Mouse (Mus musculus): ENCODE results near the gene Spon1. TPM values are rescaled to one million over a fixed set of nuclear protein-coding genes. Genes with fewer than 3 reads are reported as not detected.

Gene Spon1
- polyA plus RNA-seq, 1 experiment from 2014 or later: 79.7 TPM

DNA sequence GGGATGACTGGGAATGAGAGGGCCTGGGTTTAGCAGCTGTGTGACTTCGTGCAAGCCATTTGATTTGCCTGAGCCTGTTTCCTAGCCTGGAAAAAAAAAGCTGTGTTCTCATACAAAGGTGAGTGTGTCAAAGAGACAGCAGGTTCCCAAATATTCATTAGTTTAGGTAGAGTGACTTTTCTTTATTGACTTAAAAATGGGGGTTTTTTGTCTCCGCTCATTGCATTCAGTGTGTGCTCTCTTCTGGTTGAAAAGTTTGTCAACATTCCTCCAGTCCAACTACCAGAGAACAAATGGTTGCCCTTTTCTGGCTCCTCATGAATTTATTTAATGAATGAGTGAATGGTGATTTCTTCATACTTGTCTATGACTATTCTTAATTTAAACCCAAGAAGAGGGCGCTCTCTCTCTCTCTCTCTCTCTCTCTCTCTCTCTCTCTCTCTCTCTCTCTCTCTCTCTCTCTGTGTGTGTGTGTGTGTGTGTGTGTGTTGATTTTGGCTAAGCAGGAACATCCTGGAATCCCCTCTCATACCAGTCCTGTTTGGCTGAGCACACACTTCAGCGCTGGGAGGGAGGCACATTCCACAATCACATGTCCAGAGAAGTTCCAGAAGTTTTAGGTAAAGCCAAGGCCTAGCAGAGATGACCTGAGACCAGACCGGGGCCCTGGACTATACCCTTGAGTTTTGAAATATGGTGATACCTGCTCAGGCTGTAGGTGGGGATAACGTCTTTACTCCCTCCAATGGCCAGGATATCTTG, 2.6 kb downstream of the Spon1 start:
- H3K27ac ChIP-seq (replicated peaks in 1 of 2; ENCODE audit: control insufficient read depth in 1 of 2, insufficient read depth in 1 of 2, low read depth in 2 of 2, low read length in 2 of 2): peak overlapping the region; percentile 27 to 88; a peak in 2 of 4 replicates

DNA sequence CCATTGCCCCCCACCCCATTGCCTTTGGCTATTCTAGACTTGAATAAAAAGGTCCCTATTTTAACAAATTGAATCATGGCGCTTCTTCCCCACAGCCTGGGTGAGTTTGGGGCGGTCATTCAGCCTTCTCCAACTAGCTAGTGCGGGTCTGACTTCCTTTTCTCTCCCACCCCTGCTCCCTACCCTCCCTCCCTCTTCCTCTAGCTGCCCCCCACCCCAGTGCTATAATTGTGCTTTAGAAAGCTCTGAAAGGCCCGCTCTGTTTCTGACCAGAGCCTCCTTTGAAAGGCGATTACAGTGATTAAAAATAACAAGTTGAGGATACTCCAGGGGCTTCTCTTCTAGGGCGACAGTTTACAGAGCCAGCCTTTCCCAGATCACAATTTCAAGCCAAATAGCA, 3.5 kb downstream of the Spon1 start:
- peak overlapping the region; percentile 38 for H3K9ac ChIP-seq (ENCODE audit: low read length)
- no peak overlapping the region for H3K4me3 ChIP-seq (ENCODE audit: control insufficient read depth in 1 of 2, insufficient read depth in 1 of 2, low read depth in 1 of 2, low read length in 2 of 2)
- no peak for ATAC-seq (ENCODE audit: insufficient number of reproducible peaks, insufficient read depth, low FRiP score, low read depth)
- WGBS: 21% methylated on average over 6 of the region's 6 CpGs
- no peaks in the 10 kb centered on the region for H3K27me3 ChIP-seq (ENCODE audit: control insufficient read depth, insufficient read depth, low read length)
- H3K27ac ChIP-seq (replicated peaks in 1 of 2; ENCODE audit: control insufficient read depth in 1 of 2, insufficient read depth in 1 of 2, low read depth in 2 of 2, low read length in 2 of 2): peak overlapping the region in 1 of 2 experiments; percentile 51; a peak in 1 of 4 replicates
- peaks cover 7% of the 10 kb centered on the region; the same call in 1 of the 2 replicates for H3K9me3 ChIP-seq (ENCODE audit: control insufficient read depth, low read length)
- H3K4me2 ChIP-seq (ENCODE audit: low read length): peak overlapping the region; percentile 84
- H3K4me1 ChIP-seq (ENCODE audit: control insufficient read depth in 2 of 2, insufficient read depth in 2 of 2, low read length in 2 of 2): peaks cover 22 to 38% of the 10 kb centered on the region in 2 experiments
- 0 out of 2 replicates have a peak, but pooled peaks cover 2% of the 10 kb centered on the region for H3K36me3 ChIP-seq (ENCODE audit: control insufficient read depth, insufficient read depth, low read length)

More for the DNA sequence above, 2.6 kb downstream of the Spon1 start:
- H3K4me2 ChIP-seq (ENCODE audit: low read length): peak overlapping the region; percentile 84
- H3K9ac ChIP-seq (ENCODE audit: low read length): peak overlapping the region; percentile 83
- H3K9me3 ChIP-seq (ENCODE audit: control insufficient read depth, low read length): peaks cover 7% of the 10 kb centered on the region; the same call in 1 of the 2 replicates
- ATAC-seq (ENCODE audit: insufficient number of reproducible peaks, insufficient read depth, low FRiP score, low read depth): no peak
- H3K4me3 ChIP-seq (ENCODE audit: control insufficient read depth in 1 of 2, insufficient read depth in 1 of 2, low read depth in 1 of 2, low read length in 2 of 2): peak overlapping the region; percentile 66 to 93
- H3K27me3 ChIP-seq (ENCODE audit: control insufficient read depth, insufficient read depth, low read length): no peaks in the 10 kb centered on the region
- 0 out of 2 replicates have a peak, but pooled peaks cover 2% of the 10 kb centered on the region for H3K36me3 ChIP-seq (ENCODE audit: control insufficient read depth, insufficient read depth, low read length)
- WGBS: 42% methylated on average over 6 of the region's 6 CpGs
- H3K4me1 ChIP-seq (ENCODE audit: control insufficient read depth in 2 of 2, insufficient read depth in 2 of 2, low read length in 2 of 2): peaks cover 22 to 38% of the 10 kb centered on the region in 2 experiments

GRCm38 (mm10) chr7:113772135-113772534, 6.3 kb downstream of the Spon1 start:
- no peak overlapping the region for H3K4me3 ChIP-seq (ENCODE audit: control insufficient read depth in 1 of 2, insufficient read depth in 1 of 2, low read depth in 1 of 2, low read length in 2 of 2)
- no peaks in the 10 kb centered on the region for H3K27me3 ChIP-seq (ENCODE audit: control insufficient read depth, insufficient read depth, low read length)
- H3K27ac ChIP-seq (replicated peaks in 1 of 2; ENCODE audit: control insufficient read depth in 1 of 2, insufficient read depth in 1 of 2, low read depth in 2 of 2, low read length in 2 of 2): no peak overlapping the region
- ATAC-seq (ENCODE audit: insufficient number of reproducible peaks, insufficient read depth, low FRiP score, low read depth): no peak
- WGBS: 76% methylated on average over 2 of the region's 2 CpGs
- no peak overlapping the region for H3K4me2 ChIP-seq (ENCODE audit: low read length)
- H3K9ac ChIP-seq (ENCODE audit: low read length): no peak overlapping the region
- H3K36me3 ChIP-seq (ENCODE audit: control insufficient read depth, insufficient read depth, low read length): 0 out of 2 replicates have a peak, but pooled peaks cover 2% of the 10 kb centered on the region
- peaks cover 19 to 28% of the 10 kb centered on the region in 2 experiments for H3K4me1 ChIP-seq (ENCODE audit: control insufficient read depth in 2 of 2, insufficient read depth in 2 of 2, low read length in 2 of 2)
- H3K9me3 ChIP-seq (ENCODE audit: control insufficient read depth, low read length): peaks cover 7% of the 10 kb centered on the region; the same call in 1 of the 2 replicates

GRCm38 (mm10) chr7:113773436-113773835, 7.6 kb downstream of the Spon1 start:
- H3K27ac ChIP-seq (replicated peaks in 1 of 2; ENCODE audit: control insufficient read depth in 1 of 2, insufficient read depth in 1 of 2, low read depth in 2 of 2, low read length in 2 of 2): no peak overlapping the region
- H3K36me3 ChIP-seq (ENCODE audit: control insufficient read depth, insufficient read depth, low read length): 0 out of 2 replicates have a peak, but pooled peaks cover 2% of the 10 kb centered on the region
- peaks cover 7% of the 10 kb centered on the region; the same call in 1 of the 2 replicates for H3K9me3 ChIP-seq (ENCODE audit: control insufficient read depth, low read length)
- no peak for ATAC-seq (ENCODE audit: insufficient number of reproducible peaks, insufficient read depth, low FRiP score, low read depth)
- H3K27me3 ChIP-seq (ENCODE audit: control insufficient read depth, insufficient read depth, low read length): no peaks in the 10 kb centered on the region
- H3K4me2 ChIP-seq (ENCODE audit: low read length): no peak overlapping the region
- no peak overlapping the region for H3K9ac ChIP-seq (ENCODE audit: low read length)
- H3K4me3 ChIP-seq (ENCODE audit: control insufficient read depth in 1 of 2, insufficient read depth in 1 of 2, low read depth in 1 of 2, low read length in 2 of 2): no peak overlapping the region
- WGBS: 60% methylated on average over 8 of the region's 8 CpGs
- peaks cover 13 to 15% of the 10 kb centered on the region in 2 experiments for H3K4me1 ChIP-seq (ENCODE audit: control insufficient read depth in 2 of 2, insufficient read depth in 2 of 2, low read length in 2 of 2)

DNA sequence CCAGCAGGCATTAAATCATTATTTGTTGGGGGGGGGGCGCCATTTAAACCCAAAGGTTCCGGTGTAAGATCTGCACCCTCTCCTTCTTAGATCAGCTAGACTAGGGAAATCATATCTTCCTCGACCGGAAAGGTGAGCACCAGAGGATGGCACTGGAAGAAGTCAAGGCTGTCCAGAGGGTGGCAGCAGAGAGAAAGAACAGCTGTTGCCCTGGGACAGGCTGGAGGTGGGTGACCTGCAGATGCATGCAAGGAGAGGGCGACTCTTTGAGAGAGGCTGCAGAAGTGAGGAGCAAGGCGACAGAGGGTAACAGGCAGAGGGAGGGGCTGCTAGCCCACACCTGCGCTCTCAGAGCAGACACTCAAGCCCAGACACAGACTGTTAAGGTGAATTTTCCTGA, 8.2 kb downstream of the Spon1 start:
- Histone ChIP-seq H3K27me3 (ENCODE audit: control insufficient read depth, insufficient read depth, low read length) (no peaks in the 10 kb centered on the region), H3K4me2 (ENCODE audit: low read length) (no peak overlapping the region), H3K36me3 (ENCODE audit: control insufficient read depth, insufficient read depth, low read length) (0 out of 2 replicates have a peak, but pooled peaks cover 2% of the 10 kb centered on the region), H3K27ac (replicated peaks in 1 of 2; ENCODE audit: control insufficient read depth in 1 of 2, insufficient read depth in 1 of 2, low read depth in 2 of 2, low read length in 2 of 2) (no peak overlapping the region), H3K4me1 (ENCODE audit: control insufficient read depth in 2 of 2, insufficient read depth in 2 of 2, low read length in 2 of 2) (peaks cover 9 to 10% of the 10 kb centered on the region in 2 experiments), H3K9ac (ENCODE audit: low read length) (no peak overlapping the region), H3K9me3 (ENCODE audit: control insufficient read depth, low read length) (peaks cover 7% of the 10 kb centered on the region; the same call in 1 of the 2 replicates), H3K4me3 (ENCODE audit: control insufficient read depth in 1 of 2, insufficient read depth in 1 of 2, low read depth in 1 of 2, low read length in 2 of 2) (no peak overlapping the region)
- ATAC-seq (ENCODE audit: insufficient number of reproducible peaks, insufficient read depth, low FRiP score, low read depth): no peak
- WGBS: 25% methylated on average over 7 of the region's 7 CpGs

DNA sequence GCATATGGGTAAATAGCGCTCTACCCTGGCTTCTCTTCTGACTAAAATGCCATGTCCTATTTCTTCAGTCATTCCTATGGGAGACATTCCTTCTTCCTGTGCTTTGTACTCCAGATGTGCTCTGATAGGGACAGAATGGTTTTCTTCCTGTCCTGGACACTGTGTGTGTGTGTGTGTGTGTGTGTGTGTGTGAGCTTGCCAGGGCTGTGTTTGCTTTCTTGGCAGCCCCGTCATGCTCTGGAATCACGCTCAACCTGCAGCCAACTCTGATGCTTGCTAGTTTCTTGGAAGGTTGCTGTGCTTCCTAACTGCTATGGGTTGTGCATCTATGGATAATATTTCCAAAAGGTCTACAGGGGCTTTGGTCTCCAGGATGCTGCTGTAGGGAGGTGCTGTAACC, 9.1 kb downstream of the Spon1 start:
- 78% methylated on average over 3 of the region's 3 CpGs for WGBS
- Histone ChIP-seq H3K9me3 (ENCODE audit: control insufficient read depth, low read length) (peaks cover 7% of the 10 kb centered on the region; the same call in 1 of the 2 replicates), H3K9ac (ENCODE audit: low read length) (no peak overlapping the region), H3K27ac (replicated peaks in 1 of 2; ENCODE audit: control insufficient read depth in 1 of 2, insufficient read depth in 1 of 2, low read depth in 2 of 2, low read length in 2 of 2) (no peak overlapping the region), H3K27me3 (ENCODE audit: control insufficient read depth, insufficient read depth, low read length) (no peaks in the 10 kb centered on the region), H3K36me3 (ENCODE audit: control insufficient read depth, insufficient read depth, low read length) (0 out of 2 replicates have a peak, but pooled peaks cover 2% of the 10 kb centered on the region), H3K4me2 (ENCODE audit: low read length) (no peak overlapping the region), H3K4me3 (ENCODE audit: control insufficient read depth in 1 of 2, insufficient read depth in 1 of 2, low read depth in 1 of 2, low read length in 2 of 2) (no peak overlapping the region), H3K4me1 (ENCODE audit: control insufficient read depth in 2 of 2, insufficient read depth in 2 of 2, low read length in 2 of 2) (peaks cover under 1 to 2% of the 10 kb centered on the region in 2 experiments)
- ATAC-seq (ENCODE audit: insufficient number of reproducible peaks, insufficient read depth, low FRiP score, low read depth): no peak

DNA sequence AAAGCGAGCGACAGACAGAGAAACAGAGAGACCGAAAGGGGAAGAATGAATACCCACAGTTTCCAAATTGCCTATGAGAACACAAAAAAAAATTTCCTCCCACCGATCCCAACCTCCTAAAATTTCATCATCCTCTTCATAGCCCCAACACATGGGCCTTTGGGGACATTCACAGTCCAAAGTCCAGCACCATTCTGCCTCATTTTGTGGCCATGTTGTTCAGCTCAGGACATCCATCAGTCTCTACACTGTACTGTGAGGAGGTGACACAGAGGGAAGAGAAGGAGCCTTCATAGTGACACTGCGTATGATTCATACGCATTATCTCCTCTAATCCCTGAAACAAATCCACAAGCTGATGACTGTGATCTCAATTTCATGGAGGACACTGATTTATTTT, 12.7 kb downstream of the Spon1 start:
- Histone ChIP-seq H3K36me3 (ENCODE audit: control insufficient read depth, insufficient read depth, low read length) (no peaks in the 10 kb centered on the region), H3K27me3 (ENCODE audit: control insufficient read depth, insufficient read depth, low read length) (no peaks in the 10 kb centered on the region), H3K9me3 (ENCODE audit: control insufficient read depth, low read length) (no peaks in the 10 kb centered on the region), H3K4me2 (ENCODE audit: low read length) (no peak overlapping the region), H3K4me1 (ENCODE audit: control insufficient read depth in 2 of 2, insufficient read depth in 2 of 2, low read length in 2 of 2) (peaks cover 0 to 2% of the 10 kb centered on the region in 2 experiments; a peak in 1 of 4 replicates), H3K4me3 (ENCODE audit: control insufficient read depth in 1 of 2, insufficient read depth in 1 of 2, low read depth in 1 of 2, low read length in 2 of 2) (no peak overlapping the region), H3K27ac (replicated peaks in 1 of 2; ENCODE audit: control insufficient read depth in 1 of 2, insufficient read depth in 1 of 2, low read depth in 2 of 2, low read length in 2 of 2) (no peak overlapping the region), H3K9ac (ENCODE audit: low read length) (no peak overlapping the region)
- WGBS: 90% methylated on average over 6 of the region's 6 CpGs
- no peak for ATAC-seq (ENCODE audit: insufficient number of reproducible peaks, insufficient read depth, low FRiP score, low read depth)

Data from heart, embryonic 14.5 days (tissue).